Mouse (Mus musculus) brain, embryonic 18.5 days (tissue): ENCODE data around the gene Abcd4.

Source experiments
- DNase-seq: peaks from one replicate; pipeline ENCODE4 v3.0.0-alpha.2; 2012; ENCODE audit warnings: low read depth, low spot score

The Abcd4 gene

GRCm38 (mm10) chr12:84616977-84617630 is at the start of gene Abcd4:
TSS of gene Abcd4 (minus strand) at chr12:84617413.
- DNase-seq = peak; percentile 80

- DNase-seq = peak; percentile 16
These were observed 36.7 kb upstream of the Abcd4 start for GRCm38 (mm10) chr12:84653912-84654311.

DNA sequence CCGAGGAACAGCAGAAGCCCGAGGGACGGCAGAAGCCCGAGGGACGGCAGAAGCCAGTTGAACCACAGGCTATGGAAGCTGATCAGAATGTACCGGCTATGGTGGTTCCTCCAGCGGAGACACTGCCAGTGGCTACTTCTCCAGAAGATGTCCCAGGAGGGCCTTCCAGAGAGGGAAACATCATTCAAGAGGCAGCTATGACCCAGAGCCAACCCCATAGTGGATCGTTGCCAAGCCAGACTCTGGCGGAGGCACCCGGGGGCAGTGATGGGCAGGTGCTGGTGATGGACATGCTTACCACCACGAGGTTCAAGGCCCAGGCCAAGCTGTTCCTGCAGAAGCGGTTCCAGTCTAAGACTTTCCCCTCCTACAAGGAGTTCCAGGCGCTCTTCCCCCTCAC is 33.0 kb upstream of the Abcd4 start:
- DNase-seq = no peak

DNA sequence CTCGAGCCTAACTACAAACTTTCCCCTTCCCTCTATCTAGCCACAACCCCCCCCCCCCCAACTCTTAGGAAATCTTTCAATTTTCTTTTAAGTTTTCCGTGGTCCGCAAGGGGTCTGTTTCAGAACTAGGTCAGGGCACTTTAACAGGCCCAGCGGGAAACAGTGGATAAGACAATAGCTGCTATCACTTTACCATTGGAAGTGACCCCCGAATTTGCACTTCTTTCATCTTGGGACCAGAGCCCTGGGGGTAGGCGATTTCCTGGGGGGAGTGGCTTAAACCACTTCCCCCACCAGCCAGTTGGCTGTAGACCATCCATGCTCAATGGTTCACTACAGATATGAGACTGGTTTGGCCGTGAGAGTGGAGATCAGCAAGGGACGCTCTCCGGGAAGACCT is 23.4 kb upstream of the Abcd4 start, which contains the start of gene Vrtn:
TSS of gene Vrtn (plus strand) at position 366 of the 400 bp plus-strand sequence.
- DNase-seq = no peak

DNA sequence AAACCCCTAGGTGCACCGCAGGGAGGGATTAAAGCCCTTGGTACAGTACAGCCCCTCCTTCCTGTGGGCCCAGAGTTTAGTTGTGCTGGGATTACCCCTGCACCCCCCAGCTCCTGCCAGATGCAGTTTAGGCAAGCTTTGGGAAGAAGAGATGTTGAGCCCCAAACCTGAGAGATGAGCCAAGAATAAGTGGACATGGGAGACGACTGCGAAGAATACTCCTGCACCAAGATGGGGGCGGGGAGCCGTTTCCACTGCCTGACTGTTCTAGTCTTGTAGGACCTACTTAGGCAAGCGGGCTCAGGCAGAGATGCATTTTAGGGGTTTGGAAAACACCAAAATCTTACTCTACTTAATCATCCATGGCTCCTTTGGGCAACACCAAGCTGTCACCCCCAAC is 23.0 kb upstream of the Abcd4 start:
- DNase-seq = no peak

DNA sequence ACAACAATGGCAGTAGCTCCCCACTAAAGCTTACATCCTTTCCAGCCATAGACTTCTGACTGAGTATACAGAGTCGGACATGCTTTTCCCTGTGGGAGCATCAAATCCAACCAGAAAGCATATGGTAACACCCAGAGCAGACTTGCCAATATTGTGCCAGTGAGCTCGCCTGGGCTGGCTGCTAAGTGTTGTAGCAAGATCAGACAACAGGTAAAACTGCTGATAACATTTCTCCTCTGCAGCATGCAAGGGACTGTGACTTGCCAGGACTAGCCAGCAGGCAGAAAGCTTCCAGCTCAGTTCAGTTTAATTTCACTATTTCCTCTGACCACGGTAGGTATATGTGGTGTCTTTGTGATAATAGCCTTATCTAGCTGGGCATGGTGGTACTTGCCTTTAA is 14.7 kb upstream of the Abcd4 start:
- no peak for DNase-seq

DNA sequence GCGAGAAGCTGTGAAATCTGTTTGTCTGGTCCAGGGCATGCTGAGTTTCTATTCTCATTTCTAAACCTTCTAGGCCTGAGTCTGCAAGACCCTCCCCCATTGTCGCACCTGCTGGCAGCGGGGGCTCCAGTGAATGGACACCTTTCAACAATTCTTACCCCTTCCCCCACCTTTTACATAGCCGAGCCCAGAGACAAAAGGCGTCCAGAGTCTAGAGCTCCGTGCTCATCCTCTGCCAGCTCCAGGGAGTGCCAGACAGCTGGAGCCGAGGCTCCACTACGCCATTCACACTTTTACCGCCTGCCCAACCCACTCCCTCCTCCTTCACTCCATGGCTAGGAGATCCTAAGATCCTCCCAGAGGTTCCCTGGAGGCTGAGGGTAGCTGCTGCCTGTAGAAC is 7.9 kb upstream of the Abcd4 start:
- no peak for DNase-seq

DNA sequence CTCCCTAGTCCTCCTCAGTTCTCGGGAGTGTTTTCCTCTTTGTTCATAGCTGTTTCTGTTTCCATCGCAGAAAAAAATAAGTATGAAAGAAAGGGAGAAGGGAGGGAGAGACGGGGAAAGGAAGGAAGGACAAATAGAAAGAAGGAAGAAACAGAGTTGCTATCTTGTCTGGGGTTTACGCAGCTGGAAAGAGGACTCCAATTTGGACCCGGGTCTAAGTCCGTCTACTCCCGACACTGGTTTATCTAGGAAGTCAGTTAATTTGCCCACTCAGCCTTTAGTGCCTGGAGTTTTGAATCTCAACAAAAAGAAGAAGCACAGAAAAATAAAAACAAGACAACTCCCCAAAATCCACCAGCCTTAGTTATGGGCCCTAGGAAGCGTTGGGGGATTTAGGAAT is 7.4 kb upstream of the Abcd4 start:
- no peak for DNase-seq

- DNase-seq = no peak
These were observed 3.8 kb upstream of the Abcd4 start for GRCm38 (mm10) chr12:84620975-84621374.

DNA sequence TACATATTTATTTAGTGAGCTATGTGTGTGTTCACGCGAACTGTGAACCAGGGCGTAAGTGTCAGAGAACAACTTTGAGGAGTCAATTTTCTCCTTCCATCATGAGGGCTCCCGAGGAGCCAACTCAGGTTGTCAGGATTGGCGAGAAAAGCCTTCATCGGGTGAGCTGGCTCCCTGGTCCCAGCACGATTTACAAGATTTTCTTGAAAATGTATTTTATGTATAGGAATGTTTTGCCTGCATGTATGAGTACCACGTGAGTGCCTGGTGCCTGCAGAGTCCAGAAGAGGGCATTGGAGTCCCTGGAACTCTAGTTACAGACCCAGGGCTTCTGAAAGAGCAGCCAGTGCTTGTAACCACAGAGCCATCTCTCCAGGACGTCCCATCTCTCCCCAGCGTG is 450 bp upstream of the Abcd4 start:
- no peak for DNase-seq

- no peak for DNase-seq
These were observed 2.7 kb downstream of the Abcd4 start for GRCm38 (mm10) chr12:84614524-84614923.

- DNase-seq = no peak
These were observed 3.2 kb downstream of the Abcd4 start for GRCm38 (mm10) chr12:84614001-84614400.

GRCm38 (mm10) chr12:84612518-84612917 is 4.7 kb downstream of the Abcd4 start:
- no peak for DNase-seq

GRCm38 (mm10) chr12:84611718-84612117 is 5.5 kb downstream of the Abcd4 start:
- no peak for DNase-seq

- DNase-seq = no peak
These were observed 11.4 kb downstream of the Abcd4 start for GRCm38 (mm10) chr12:84605860-84606259.

- no peak for DNase-seq
These were observed 13.2 kb downstream of the Abcd4 start for GRCm38 (mm10) chr12:84604001-84604400.

DNA sequence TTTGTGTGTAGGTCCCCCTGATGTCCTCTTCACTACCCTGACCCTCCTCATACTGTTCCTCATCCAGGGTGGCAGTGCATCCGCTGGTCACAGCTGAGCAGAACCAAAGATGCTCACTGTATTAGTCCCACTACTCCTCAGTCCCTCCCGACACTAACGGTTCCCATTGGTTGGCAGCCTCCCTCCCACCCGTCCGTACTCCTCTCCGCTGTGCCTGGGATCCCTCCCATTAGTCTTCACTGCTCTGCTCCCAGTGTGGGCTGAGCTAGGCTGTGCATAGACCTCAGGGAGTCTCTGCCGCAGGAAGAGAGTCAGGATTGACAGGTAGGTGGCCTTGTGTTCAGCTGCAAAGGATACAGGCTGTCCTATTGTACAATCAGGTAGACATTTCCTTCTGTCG is 18.9 kb downstream of the Abcd4 start:
- DNase-seq = no peak

DNA sequence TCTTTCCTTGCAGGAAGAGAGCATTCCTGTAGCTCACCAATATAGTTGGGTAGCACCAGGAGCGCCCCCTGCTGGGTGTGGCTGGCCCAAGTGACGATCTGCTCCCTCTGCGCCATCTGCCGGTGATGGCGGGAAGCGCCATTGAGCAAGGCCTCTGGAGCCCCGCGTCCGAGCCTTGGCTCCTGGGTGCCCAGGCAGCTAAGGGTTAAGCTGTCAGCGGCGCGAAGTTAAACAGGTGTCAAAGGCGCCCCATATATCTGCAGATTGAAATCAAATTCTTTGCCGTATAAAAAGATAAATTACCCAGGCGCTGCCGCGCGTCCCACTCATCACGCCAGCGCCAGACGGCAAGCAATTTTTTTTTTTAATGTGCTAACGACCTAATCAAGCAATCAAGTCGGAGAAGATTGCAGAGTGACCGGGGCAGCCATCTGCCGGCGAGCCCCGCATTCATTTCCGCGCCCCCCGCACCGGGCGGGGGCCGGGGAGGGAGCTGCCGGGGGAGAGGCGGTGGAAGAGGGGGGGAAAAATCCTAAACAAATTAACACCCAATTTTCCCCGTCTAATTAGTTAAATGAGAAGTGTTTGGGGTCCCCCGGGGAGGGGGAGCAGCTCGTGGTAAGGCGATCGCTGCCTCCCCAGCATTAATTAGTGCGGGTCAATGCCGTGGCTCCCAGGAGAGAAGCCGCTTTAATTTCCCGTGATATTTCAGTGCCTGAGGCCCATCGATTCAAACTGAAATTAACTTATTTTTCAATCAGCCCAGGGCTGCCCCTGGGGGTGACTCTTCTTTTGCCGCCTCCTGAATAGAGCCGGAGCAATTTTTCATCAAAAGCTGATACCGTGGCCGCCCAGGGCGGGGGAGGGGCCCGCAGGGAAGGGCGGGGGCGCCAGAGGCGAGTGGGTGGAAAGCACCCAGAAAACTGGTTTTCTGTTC is 27.1 kb downstream of the Abcd4 start:
- DNase-seq = peak; percentile 42

DNA sequence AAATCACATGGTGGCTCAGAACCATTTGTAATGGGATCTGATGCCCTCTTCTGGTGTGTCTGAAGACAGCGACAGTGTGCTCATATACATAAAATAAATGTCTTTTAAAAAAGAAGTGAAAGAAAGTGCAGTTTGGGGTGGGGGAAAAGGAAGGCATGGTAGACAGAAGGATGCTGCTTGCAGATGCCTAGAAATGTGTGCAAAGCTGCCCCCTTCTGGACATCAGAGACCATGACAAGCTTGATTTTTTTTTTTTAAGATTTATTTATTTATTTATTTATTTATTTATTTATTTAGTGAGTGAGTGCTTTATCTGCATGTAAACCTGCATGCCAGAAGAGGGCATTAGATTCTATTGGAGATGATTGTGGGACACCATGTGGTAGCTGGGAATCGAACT is 35.9 kb downstream of the Abcd4 start:
- no peak for DNase-seq

DNA sequence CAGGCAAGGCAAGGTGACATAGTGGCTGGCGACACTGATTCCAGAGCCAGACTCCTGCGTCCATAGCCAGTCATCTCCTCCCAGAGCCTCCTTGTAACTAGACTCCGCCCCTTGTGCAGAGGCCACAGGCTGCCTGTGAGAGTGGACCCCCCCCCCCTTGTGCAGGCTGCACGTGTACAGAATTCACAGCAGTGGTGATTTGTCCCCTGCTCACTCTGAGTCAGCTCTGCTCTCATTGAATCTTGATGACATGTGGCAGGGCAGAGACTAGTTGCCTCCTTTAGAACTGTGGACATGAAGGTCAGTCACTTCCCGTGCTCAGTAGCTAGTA is 38.8 kb downstream of the Abcd4 start:
- DNase-seq = no peak

- DNase-seq = no peak
These were observed 39.3 kb downstream of the Abcd4 start for GRCm38 (mm10) chr12:84577768-84578439.

DNA sequence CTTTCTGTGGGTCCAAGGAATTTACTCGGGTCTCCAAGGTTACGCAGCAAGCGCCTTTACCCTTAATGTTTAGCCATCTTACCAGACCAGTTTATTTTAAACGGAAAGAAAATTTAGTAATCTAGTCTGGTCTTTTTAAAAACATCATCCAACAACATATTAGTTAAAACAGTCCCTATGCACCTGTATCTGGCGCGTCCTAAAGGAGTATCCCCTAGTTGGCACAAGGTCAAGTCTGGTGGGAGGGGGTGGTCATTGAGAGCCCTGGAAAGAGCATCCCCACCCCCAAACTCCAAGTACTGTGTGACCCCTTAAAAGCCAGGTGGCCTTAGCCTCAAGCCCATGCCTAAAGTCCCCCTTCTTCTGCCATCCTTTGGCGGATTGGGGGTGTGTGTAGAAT is 44.1 kb downstream of the Abcd4 start:
- no peak for DNase-seq

- no peak for DNase-seq
These were observed 44.9 kb downstream of the Abcd4 start for GRCm38 (mm10) chr12:84572341-84572720.
